ENCODE assay signal across 15 mouse cellular contexts in the genomic region with DNA sequence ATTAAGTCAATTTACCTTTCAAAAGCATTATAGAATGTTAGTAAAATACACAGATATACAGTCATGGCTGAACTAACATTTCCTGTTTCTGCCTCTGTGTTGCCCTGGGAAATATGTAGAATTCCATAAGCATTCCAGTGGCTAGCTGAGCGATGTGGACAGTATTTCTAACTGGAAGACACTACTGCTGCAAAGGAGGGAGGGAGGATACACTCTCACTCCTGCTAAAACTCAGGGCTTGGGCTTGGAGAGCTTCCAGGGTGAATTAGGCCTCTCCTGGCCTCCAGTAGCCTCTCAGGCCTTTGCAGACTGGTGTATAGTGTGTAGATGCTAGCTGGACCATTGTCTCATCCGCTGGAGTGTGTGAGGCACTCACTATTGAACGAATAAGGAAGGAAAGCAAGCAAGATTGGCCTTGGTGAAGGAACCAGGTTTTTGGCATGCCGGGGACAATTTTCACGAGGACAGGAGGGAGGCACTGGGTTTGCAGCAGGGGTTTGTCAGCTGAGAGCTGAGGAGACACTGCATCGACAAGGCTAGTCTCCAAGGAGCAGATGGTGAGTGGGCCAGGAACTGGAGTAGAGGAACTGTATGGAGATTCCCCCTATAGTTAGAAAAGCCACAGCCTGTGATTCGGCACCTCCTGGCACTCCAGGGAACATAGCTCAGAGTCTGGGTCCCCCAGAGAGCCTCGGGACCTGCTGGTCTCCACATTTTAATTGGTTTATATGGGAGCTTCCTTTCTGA. TPM values are rescaled to one million over a fixed set of nuclear protein-coding genes. Genes with fewer than 3 reads are reported as not detected.
DNase-seq lines count a peak whose midpoint lies in the region; TF ChIP-seq lines count a peak whose summit lies in the region.
"Had no signal": no experiment of that assay in that cellular context is flagged by ENCODE, and none has a peak within 500 bp of the region (broad histone marks: within the 10 kb centered on the region; RNA-seq: fewer than 3 reads in every experiment).

No protein-coding gene starts in this region.

- H3K27ac ChIP-seq in embryonic fibroblast, embryonic 13.5 days (ENCODE audit: insufficient read depth, low read length): peak overlapping the region; percentile 60
- no peak overlapping the region for H3K27ac ChIP-seq in heart, embryonic 10.5 days
- no peak overlapping the region for H3K27ac ChIP-seq in gastrocnemius, adult 2 months
- H3K27ac ChIP-seq: limb, embryonic 12.5 days; midbrain, embryonic 13.5 days had no signal

- 66% methylated on average over 8 of the region's 8 CpGs for WGBS in heart, embryonic 10.5 days

- DNase-seq in kidney, postnatal 4 days: peak; percentile 25 to 45
- no peak for DNase-seq in kidney, adult 9 months
- DNase-seq in layer of hippocampus, postnatal 25 days (ENCODE audit: extremely low spot score in 1 of 2, low spot score in 1 of 2): peak; percentile 36
- peak; percentile 94 for DNase-seq in telencephalon, adult 2 months (ENCODE audit: low read depth, low spot score)
- DNase-seq in heart, embryonic 10.5 days (ENCODE audit: low spot score): no peak
- DNase-seq in gastrocnemius, adult 2 months: no peak
- DNase-seq: gastrocnemius, postnatal 25 days; thymus, postnatal 4 days had no signal

- H3K36me3 ChIP-seq in heart, embryonic 10.5 days: no peaks in the 10 kb centered on the region
- H3K36me3 ChIP-seq: limb, embryonic 12.5 days; midbrain, embryonic 13.5 days had no signal

- intact Hi-C loops in gastrocnemius, adult 2 months (cut with DNase I): no loop called here

- peaks cover 5% of the 10 kb centered on the region for H3K4me1 ChIP-seq in embryonic fibroblast, embryonic 13.5 days (ENCODE audit: control insufficient read depth, insufficient read depth, low read length)
- H3K4me1 ChIP-seq in heart, embryonic 10.5 days: peaks cover 29% of the 10 kb centered on the region

- no peak overlapping the region for H3K4me3 ChIP-seq in embryonic fibroblast, embryonic 13.5 days (ENCODE audit: insufficient read depth, low read length)
- H3K4me3 ChIP-seq in heart, embryonic 10.5 days: no peak overlapping the region
- H3K4me3 ChIP-seq in gastrocnemius, adult 2 months: no peak overlapping the region
- H3K4me3 ChIP-seq: limb, embryonic 12.5 days; midbrain, embryonic 13.5 days had no signal

- no peaks in the 10 kb centered on the region for H3K9me3 ChIP-seq in heart, embryonic 10.5 days
- H3K9me3 ChIP-seq: limb, embryonic 12.5 days; midbrain, embryonic 13.5 days had no signal

- no peak for TF ChIP-seq POLR2A in embryonic fibroblast, embryonic 13.5 days (IDR thresholded peaks at IDR 0.05; ENCODE audit: low read depth, low read length)

- TF ChIP-seq CTCF in embryonic fibroblast, embryonic 13.5 days (IDR thresholded peaks at IDR 0.05; ENCODE audit: borderline replicate concordance, insufficient read depth, low read length): no peak
- no peak for TF ChIP-seq CTCF in gastrocnemius, adult 2 months (IDR thresholded peaks at IDR 0.05)

- H3K27me3 ChIP-seq in heart, embryonic 10.5 days (ENCODE audit: insufficient read depth, poor library complexity, severe bottlenecking): peaks cover 84% of the 10 kb centered on the region

RNA-seq across cellular contexts. Expression of gene Kcns1, which starts 3.9 kb away (rescaled TPM):
- polyA plus RNA-seq in embryonic fibroblast, embryonic 13.5 days (2011; ENCODE audit: insufficient read length, low read depth, missing spikeins): 0.23 and 1.1 TPM in 2 replicates
- 1 to 10 TPM; 4.4 to 5.0 TPM for total RNA-seq in layer of hippocampus, postnatal 25 days (2021)
- polyA plus RNA-seq in heart, embryonic 10.5 days (2016; fragmentation: Nextera tagmentation; extraction: Ambion mirVana): not detected in 2 replicates
- 1 to 10 TPM in 1 of 2 experiments, under 1 TPM in 1; 0.31 to 1.0 TPM for total RNA-seq in gastrocnemius, adult 2 months (2021)
- total RNA-seq: heart, postnatal 25 days; neutrophil, adult 5-6 weeks had no signal
- polyA plus RNA-seq: lung, embryonic 16.5 days had no signal

RNA-seq across cellular contexts. Expression of gene Wfdc5, which starts 7.7 kb away (rescaled TPM):
- polyA plus RNA-seq in embryonic fibroblast, embryonic 13.5 days (2011; ENCODE audit: insufficient read length, low read depth, missing spikeins): not detected in 2 replicates
- total RNA-seq in layer of hippocampus, postnatal 25 days (2021): not detected
- polyA plus RNA-seq in heart, embryonic 10.5 days (2016; fragmentation: Nextera tagmentation; extraction: Ambion mirVana): not detected in 2 replicates
- not detected for total RNA-seq in gastrocnemius, adult 2 months (2021)
- total RNA-seq: gastrocnemius, postnatal 25 days; heart, postnatal 25 days; neutrophil, adult 5-6 weeks had no signal
- polyA plus RNA-seq: intestine, embryonic 16.5 days; limb, embryonic 12.5 days; lung, embryonic 16.5 days; midbrain, embryonic 13.5 days had no signal

RNA-seq across cellular contexts. Expression of gene Wfdc12, which starts 15.6 kb away (rescaled TPM):
- not detected in 2 replicates for polyA plus RNA-seq in embryonic fibroblast, embryonic 13.5 days (2011; ENCODE audit: insufficient read length, low read depth, missing spikeins)
- total RNA-seq in layer of hippocampus, postnatal 25 days (2021): not detected
- not detected in 2 replicates for polyA plus RNA-seq in heart, embryonic 10.5 days (2016; fragmentation: Nextera tagmentation; extraction: Ambion mirVana)
- total RNA-seq in gastrocnemius, adult 2 months (2021): not detected
- total RNA-seq: gastrocnemius, postnatal 25 days; heart, postnatal 25 days; neutrophil, adult 5-6 weeks had no signal
- polyA plus RNA-seq: intestine, embryonic 16.5 days; limb, embryonic 12.5 days; midbrain, embryonic 13.5 days had no signal

RNA-seq across cellular contexts. Expression of gene Wfdc15a, which starts 25.1 kb away (rescaled TPM):
- polyA plus RNA-seq in embryonic fibroblast, embryonic 13.5 days (2011; ENCODE audit: insufficient read length, low read depth, missing spikeins): not detected in 2 replicates
- not detected for total RNA-seq in layer of hippocampus, postnatal 25 days (2021)
- not detected in 2 replicates for polyA plus RNA-seq in heart, embryonic 10.5 days (2016; fragmentation: Nextera tagmentation; extraction: Ambion mirVana)
- total RNA-seq in gastrocnemius, adult 2 months (2021): not detected
- total RNA-seq: gastrocnemius, postnatal 25 days; heart, postnatal 25 days; neutrophil, adult 5-6 weeks had no signal
- polyA plus RNA-seq: intestine, embryonic 16.5 days; limb, embryonic 12.5 days; lung, embryonic 16.5 days; midbrain, embryonic 13.5 days had no signal

RNA-seq across cellular contexts. Expression of gene Wfdc15b, which starts 46.6 kb away (rescaled TPM):
- not detected in 2 replicates for polyA plus RNA-seq in embryonic fibroblast, embryonic 13.5 days (2011; ENCODE audit: insufficient read length, low read depth, missing spikeins)
- total RNA-seq in layer of hippocampus, postnatal 25 days (2021): not detected
- not detected in 2 replicates for polyA plus RNA-seq in heart, embryonic 10.5 days (2016; fragmentation: Nextera tagmentation; extraction: Ambion mirVana)
- not detected for total RNA-seq in gastrocnemius, adult 2 months (2021)
- total RNA-seq: gastrocnemius, postnatal 25 days; heart, postnatal 25 days; neutrophil, adult 5-6 weeks had no signal
- polyA plus RNA-seq: limb, embryonic 12.5 days; lung, embryonic 16.5 days; midbrain, embryonic 13.5 days had no signal

Comparison
In these comparisons a context has a peak if more than half of its experiments do, and no peak if none do; other contexts are left out.
1. DNase-seq: peak in kidney, postnatal 4 days (2 of 2), layer of hippocampus, postnatal 25 days (2 of 2) and telencephalon, adult 2 months (single experiment); none in kidney, adult 9 months (single experiment), heart, embryonic 10.5 days (single experiment) and gastrocnemius, adult 2 months (single experiment).